ENCODE assay signal across 9 mouse cellular contexts in genomic region chr7:139434095-139434830, GRCm38 (mm10). TPM values are rescaled to one million over a fixed set of nuclear protein-coding genes. Genes with fewer than 3 reads are reported as not detected.
DNase-seq lines count a peak whose midpoint lies in the region; ATAC-seq and TF ChIP-seq lines count a peak whose summit lies in the region.
"Had no signal": no experiment of that assay in that cellular context is flagged by ENCODE, and none has a peak within 500 bp of the region (broad histone marks: within the 10 kb centered on the region; RNA-seq: fewer than 3 reads in every experiment).

No protein-coding gene starts in this region.

- peak; percentile 75 for TF ChIP-seq EP300 in heart, adult 2 months (IDR thresholded peaks at IDR 0.05; ENCODE audit: insufficient read depth, low read depth, low read length)

- intact Hi-C loops in heart, adult 2 months (cut with DNase I), result loop anchor here (1.0 to 2.0 kb wide), 2 partner anchors 68 to 125 kb away; no protein-coding TSS in a partner anchor

- peak overlapping the region; percentile 5; the same call in 1 of the 2 replicates for H3K9ac ChIP-seq in heart, adult 2 months (ENCODE audit: low read depth, low read length)
- H3K9ac ChIP-seq in lung, embryonic 14.5 days, result no peak overlapping the region

- no peak overlapping the region for H3K4me2 ChIP-seq in lung, embryonic 14.5 days

- peak; percentile 30 for TF ChIP-seq CTCF in heart, adult 2 months (IDR thresholded peaks at IDR 0.05)
- no peak for TF ChIP-seq CTCF in lung, embryonic 14.5 days (IDR thresholded peaks at IDR 0.05; ENCODE audit: low read depth)

- 0 out of 2 replicates have a peak, but pooled peaks have one; percentile 29 for TF ChIP-seq POLR2A in heart, adult 2 months (IDR thresholded peaks at IDR 0.05; ENCODE audit: insufficient read depth, low read depth, low read length)

- H3K27ac ChIP-seq in heart, adult 2 months, result peak overlapping the region; percentile 90
- H3K27ac ChIP-seq in lung, embryonic 14.5 days (ENCODE audit: low read depth), result peak overlapping the region; percentile 21; the same call in 1 of the 2 replicates

- H3K79me2 ChIP-seq in heart, adult 2 months (replicated peaks; ENCODE audit: control insufficient read depth, insufficient read depth, low read length), result peaks cover 5% of the 10 kb centered on the region

- peaks cover 11% of the 10 kb centered on the region for H3K36me3 ChIP-seq in heart, adult 2 months (ENCODE audit: control insufficient read depth, insufficient read depth, low read length)
- no peaks in the 10 kb centered on the region for H3K36me3 ChIP-seq in lung, embryonic 14.5 days (ENCODE audit: insufficient read depth)

- peak; percentile 56 for DNase-seq in brain, adult 2 months (ENCODE audit: low read depth, low spot score)
- DNase-seq in heart, adult 2 months, result peak; percentile 68 to 86
- peak; percentile 80 for DNase-seq in kidney, adult 9 months
- DNase-seq in lung, embryonic 14.5 days, result peak; percentile 57
- no peak for DNase-seq in natural killer cell, adult 2 months (ENCODE audit: low spot score in 2 of 2)
- no peak for DNase-seq in Muller cell, postnatal 12 days (ENCODE audit: inconsistent ontology term)

- H3K4me3 ChIP-seq in heart, adult 2 months, result no peak overlapping the region; the same call in 1 of the 2 replicates
- H3K4me3 ChIP-seq in lung, embryonic 14.5 days (ENCODE audit: low read depth, low read length), result no peak overlapping the region

- no peaks in the 10 kb centered on the region for H3K27me3 ChIP-seq in heart, adult 2 months (ENCODE audit: control insufficient read depth, insufficient read depth, low read length)
- H3K27me3 ChIP-seq in lung, embryonic 14.5 days (ENCODE audit: insufficient read depth, low read length), result no peaks in the 10 kb centered on the region
- H3K27me3 ChIP-seq: Patski had no signal

- ATAC-seq in lung, embryonic 14.5 days (ENCODE audit: insufficient read depth), result peak; percentile 58; the same call in 1 of the 2 replicates
- no peak for ATAC-seq in inflammation-experienced regulatory T-cells, adult 6 months
- no peak; the same call in 1 of the 2 replicates for ATAC-seq in megakaryocyte-erythroid progenitor cell, adult 5-6 weeks (replicated peaks; ENCODE audit: low FRiP score, low TSS enrichment, poor library complexity, severe bottlenecking)
- ATAC-seq: Patski had no signal

- H3K4me1 ChIP-seq in heart, adult 2 months (ENCODE audit: control insufficient read depth, insufficient read depth, low read length), result peaks cover 35% of the 10 kb centered on the region
- peaks cover 16% of the 10 kb centered on the region; the same call in 1 of the 2 replicates for H3K4me1 ChIP-seq in lung, embryonic 14.5 days (ENCODE audit: insufficient read depth)

- no peaks in the 10 kb centered on the region for H3K9me3 ChIP-seq in lung, embryonic 14.5 days (ENCODE audit: low read depth, low read length)

- WGBS in heart, adult 2 months, result 4% methylated on average over 5 of the region's 5 CpGs
- WGBS in lung, embryonic 14.5 days, result 62% methylated on average over 5 of the region's 5 CpGs

RNA-seq across cellular contexts. Expression of gene Inpp5a, which starts 45.4 kb away (rescaled TPM):
- total RNA-seq in heart, adult 2 months (2021), result 100 to 1,000 TPM; 280 to 306 TPM
- polyA plus RNA-seq in heart, adult 2 months (2012; rRNA removed), result 134 and 195 TPM in 2 replicates
- 45.2 and 47.7 TPM in 2 replicates for polyA plus RNA-seq in lung, embryonic 14.5 days (2014; fragmentation: Nextera tagmentation; extraction: Ambion mirVana)
- polyA plus RNA-seq in inflammation-experienced regulatory T-cells, adult 6 months (2017; shearing (Covaris generic)), result 1 to 10 TPM; 2.5 to 9.3 (median 7.2) TPM
- 4.6 and 8.2 TPM in 2 replicates for total RNA-seq in megakaryocyte-erythroid progenitor cell, adult 5-6 weeks (2014; fragmentation: Nextera tagmentation)
- total RNA-seq in megakaryocyte-erythroid progenitor cell, adult 5-6 weeks (2017), result 3.2 and 4.9 TPM in 2 replicates

Comparison
In these comparisons a context has a peak if more than half of its experiments do, and no peak if none do; other contexts are left out.
1. DNase-seq: peak in brain, adult 2 months (single experiment), heart, adult 2 months (2 of 2), kidney, adult 9 months (single experiment) and lung, embryonic 14.5 days (single experiment); none in natural killer cell, adult 2 months (0 of 2) and Muller cell, postnatal 12 days (single experiment).